Mouse (Mus musculus): ENCODE data around the gene Gm21093. TPM values are rescaled to one million over a fixed set of nuclear protein-coding genes. Genes with fewer than 3 reads are reported as not detected.
"Not testable (repeated sequence)": the region's sequence is repeated elsewhere in the genome, so short reads cannot be mapped to it uniquely, and the experiment has no call there.

The Gm21093 gene
- 0.17 and 0.42 TPM in 2 replicates for polyA plus RNA-seq (2014; fragmentation: Nextera tagmentation; extraction: Ambion mirVana)

DNA sequence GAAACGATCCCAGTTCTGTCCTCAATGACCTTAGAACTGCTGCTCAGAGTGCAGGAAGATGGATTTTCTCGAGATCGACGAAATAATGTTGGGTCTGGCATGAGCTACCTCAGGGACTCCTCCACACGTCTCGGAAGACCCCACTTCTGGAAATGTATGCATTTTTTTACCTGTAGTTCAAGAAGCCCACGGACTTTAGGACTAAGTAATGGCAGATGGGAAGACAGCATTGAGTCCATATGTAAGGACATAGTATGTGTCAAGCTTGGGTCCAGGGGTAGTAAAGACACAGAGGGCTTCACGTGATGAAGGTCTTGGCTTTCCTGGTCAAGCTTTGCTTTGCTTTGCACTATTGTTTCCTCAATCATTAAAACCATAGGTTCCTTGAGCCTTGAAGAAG, at the start of gene Gm21093:
Gm21093 (minus strand) TSS at position 101 of the 400 bp plus-strand sequence.
- WGBS, result no CpG with 5 or more reads among the region's 8 CpGs
- H3K36me3 ChIP-seq (ENCODE audit: control insufficient read depth, insufficient read depth, low read length); H3K4me3 ChIP-seq (ENCODE audit: low read depth, low read length); H3K4me1 ChIP-seq (ENCODE audit: control insufficient read depth, insufficient read depth, low read length); H3K9ac ChIP-seq (ENCODE audit: low read length); DNase-seq (ENCODE audit: low spot score); ATAC-seq; H3K4me2 ChIP-seq (ENCODE audit: low read length); H3K27ac ChIP-seq (ENCODE audit: low read depth, low read length); H3K27me3 ChIP-seq (replicated peaks; ENCODE audit: control insufficient read depth, insufficient read depth, low read length); H3K9me3 ChIP-seq (replicated peaks; ENCODE audit: control insufficient read depth, low read length): not testable (repeated sequence)

Other genes starting within 250 kb of the Gm21093 start
- not detected in 2 replicates for gene Gm21541, start 131.1 kb downstream of the Gm21093 start, polyA plus RNA-seq (2014; fragmentation: Nextera tagmentation; extraction: Ambion mirVana)
- gene Gm20878, start 93.2 kb downstream of the Gm21093 start, polyA plus RNA-seq (2014; fragmentation: Nextera tagmentation; extraction: Ambion mirVana), result 4.6 and 4.9 TPM in 2 replicates
- gene Fam205a4, start 68.7 kb downstream of the Gm21093 start, polyA plus RNA-seq (2014; fragmentation: Nextera tagmentation; extraction: Ambion mirVana), result 0.74 and 0.93 TPM in 2 replicates
- not detected in 2 replicates for gene Gm3893, start 56.5 kb upstream of the Gm21093 start, polyA plus RNA-seq (2014; fragmentation: Nextera tagmentation; extraction: Ambion mirVana)
- gene Gm13304, start 80.1 kb upstream of the Gm21093 start, polyA plus RNA-seq (2014; fragmentation: Nextera tagmentation; extraction: Ambion mirVana), result 0.42 TPM in 1 of 2 replicates, not detected in the other
- 1.6 TPM in 1 of 2 replicates, not detected in the other for gene Gm13306, start 118.7 kb upstream of the Gm21093 start, polyA plus RNA-seq (2014; fragmentation: Nextera tagmentation; extraction: Ambion mirVana)
- gene Gm13305, start 133.9 kb upstream of the Gm21093 start, polyA plus RNA-seq (2014; fragmentation: Nextera tagmentation; extraction: Ambion mirVana), result not detected in 2 replicates
- gene Gm10600, start 205.9 kb upstream of the Gm21093 start, polyA plus RNA-seq (2014; fragmentation: Nextera tagmentation; extraction: Ambion mirVana), result not detected in 2 replicates
- gene Ccl21b, start 221.0 kb upstream of the Gm21093 start, polyA plus RNA-seq (2014; fragmentation: Nextera tagmentation; extraction: Ambion mirVana), result not detected in 2 replicates